Mouse (Mus musculus): ENCODE measurements around the gene Rhag. TPM values are rescaled to one million over a fixed set of nuclear protein-coding genes. Genes with fewer than 3 reads are reported as not detected.

Gene Rhag
- total and polyA plus RNA-seq, 2 experiments from 2014 or later: not detected

DNA sequence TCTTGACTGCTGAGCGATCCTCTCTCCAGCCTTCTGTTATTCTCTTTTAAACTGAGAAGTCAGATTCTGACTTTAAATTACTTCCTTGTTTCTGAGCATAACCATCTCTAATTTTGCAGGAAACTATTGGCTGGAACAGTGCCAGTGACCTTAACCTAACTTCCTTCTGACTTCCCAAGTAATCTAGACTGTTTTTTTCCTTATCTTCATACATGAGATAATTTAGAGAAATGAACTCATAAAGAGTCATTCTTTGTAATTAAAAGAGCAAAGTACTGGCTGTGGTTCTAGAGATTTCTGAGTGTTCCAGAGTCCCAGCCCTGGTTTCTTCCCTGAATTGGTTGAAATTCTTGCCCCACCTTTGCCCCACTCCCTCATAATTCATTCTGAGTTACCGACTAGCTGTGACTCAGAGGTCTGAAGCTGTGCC is 62.7 kb downstream of the Rhag start:
- Histone ChIP-seq H3K36me3 (ENCODE audit: insufficient read depth, low read length) (no peaks in the 10 kb centered on the region), H3K27ac (no peak overlapping the region), H3K4me3 (ENCODE audit: low read length) (no peak overlapping the region), H3K9ac (replicated peaks; ENCODE audit: low read length) (no peak overlapping the region), H3K4me1 (ENCODE audit: insufficient read depth, low read length) (no peaks in the 10 kb centered on the region), H3K4me2 (ENCODE audit: low read depth, low read length) (no peak overlapping the region), H3K27me3 (ENCODE audit: insufficient read depth, low read length) (no peaks in the 10 kb centered on the region), H3K9me3 (ENCODE audit: low read length) (no peaks in the 10 kb centered on the region)
- no peak for DNase-seq (ENCODE audit: low spot score)
- TF ChIP-seq CTCF (IDR thresholded peaks at IDR 0.05; ENCODE audit: low read depth): no peak
- WGBS: 51% methylated on average over 2 of the region's 2 CpGs
- ATAC-seq: no peak

DNA sequence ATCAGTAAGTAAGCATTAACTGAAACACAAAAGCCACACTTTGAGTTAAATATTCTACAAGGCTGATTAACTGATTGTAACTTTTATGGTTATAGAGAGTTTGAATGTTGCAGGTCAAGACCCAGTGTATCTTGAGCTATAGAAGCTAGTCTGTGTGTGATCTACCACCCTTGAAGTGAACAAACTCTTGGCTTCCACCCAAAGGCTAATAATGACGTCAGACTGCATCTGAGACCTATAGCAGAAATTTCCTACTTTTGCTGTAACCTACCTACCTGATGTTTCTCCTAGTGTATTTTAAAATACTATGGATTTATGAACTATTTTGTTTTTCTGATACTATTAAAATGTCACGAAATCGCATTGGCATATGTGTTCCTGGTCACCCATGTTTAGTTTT is 63.8 kb downstream of the Rhag start:
- 83% methylated on average over 3 of the region's 3 CpGs for WGBS

DNA sequence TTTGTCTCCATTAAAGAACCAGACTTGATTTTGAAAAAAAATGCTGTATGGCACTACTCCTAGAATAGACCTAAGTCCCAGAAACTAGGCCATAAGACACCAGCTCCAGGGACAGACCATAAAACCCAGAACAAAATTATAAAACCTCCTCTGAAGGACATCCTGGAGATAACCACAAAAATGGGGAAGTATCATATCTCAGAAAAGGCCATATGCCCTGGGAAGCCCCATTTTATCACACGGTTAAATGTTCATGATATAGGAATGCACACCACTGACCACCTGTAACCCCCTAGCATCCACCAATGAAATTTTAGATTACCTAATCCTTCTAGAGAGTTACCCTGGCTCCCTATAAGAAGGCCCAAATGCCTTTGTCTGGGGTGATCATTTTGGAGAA is 64.6 kb downstream of the Rhag start:
- TF ChIP-seq CTCF (IDR thresholded peaks at IDR 0.05; ENCODE audit: low read depth): no peak
- H3K9me3 ChIP-seq (ENCODE audit: low read length): no peaks in the 10 kb centered on the region
- H3K4me2 ChIP-seq (ENCODE audit: low read depth, low read length): no peak overlapping the region
- no peak overlapping the region for H3K4me3 ChIP-seq (ENCODE audit: low read length)
- DNase-seq (ENCODE audit: low spot score): no peak
- no peaks in the 10 kb centered on the region for H3K36me3 ChIP-seq (ENCODE audit: insufficient read depth, low read length)
- H3K4me1 ChIP-seq (ENCODE audit: insufficient read depth, low read length): peaks cover 7% of the 10 kb centered on the region; the same call in 1 of the 2 replicates
- H3K27me3 ChIP-seq (ENCODE audit: insufficient read depth, low read length): no peaks in the 10 kb centered on the region
- H3K27ac ChIP-seq: no peak overlapping the region
- 91% methylated on average over 1 of the region's 1 CpGs for WGBS
- H3K9ac ChIP-seq (replicated peaks; ENCODE audit: low read length): no peak overlapping the region
- ATAC-seq: no peak

More for the DNA sequence above, 63.8 kb downstream of the Rhag start:
- Histone ChIP-seq H3K27ac (no peak overlapping the region), H3K9me3 (ENCODE audit: low read length) (no peaks in the 10 kb centered on the region), H3K36me3 (ENCODE audit: insufficient read depth, low read length) (no peaks in the 10 kb centered on the region), H3K4me1 (ENCODE audit: insufficient read depth, low read length) (peaks cover 4% of the 10 kb centered on the region; the same call in 1 of the 2 replicates), H3K4me2 (ENCODE audit: low read depth, low read length) (no peak overlapping the region), H3K9ac (replicated peaks; ENCODE audit: low read length) (no peak overlapping the region), H3K4me3 (ENCODE audit: low read length) (no peak overlapping the region), H3K27me3 (ENCODE audit: insufficient read depth, low read length) (no peaks in the 10 kb centered on the region)
- ATAC-seq: no peak
- no peak for TF ChIP-seq CTCF (IDR thresholded peaks at IDR 0.05; ENCODE audit: low read depth)
- no peak for DNase-seq (ENCODE audit: low spot score)

GRCm38 (mm10) chr17:40877741-40878140 is 66.8 kb downstream of the Rhag start:
- no peak for DNase-seq (ENCODE audit: low spot score)
- no peak overlapping the region for H3K4me3 ChIP-seq (ENCODE audit: low read length)
- H3K4me1 ChIP-seq (ENCODE audit: insufficient read depth, low read length): peaks cover 7% of the 10 kb centered on the region; the same call in 1 of the 2 replicates
- H3K9ac ChIP-seq (replicated peaks; ENCODE audit: low read length): no peak overlapping the region
- 45% methylated on average over 3 of the region's 3 CpGs for WGBS
- no peaks in the 10 kb centered on the region for H3K9me3 ChIP-seq (ENCODE audit: low read length)
- TF ChIP-seq CTCF (IDR thresholded peaks at IDR 0.05; ENCODE audit: low read depth): no peak
- ATAC-seq: no peak
- H3K36me3 ChIP-seq (ENCODE audit: insufficient read depth, low read length): no peaks in the 10 kb centered on the region
- no peak overlapping the region for H3K27ac ChIP-seq
- H3K4me2 ChIP-seq (ENCODE audit: low read depth, low read length): no peak overlapping the region
- H3K27me3 ChIP-seq (ENCODE audit: insufficient read depth, low read length): no peaks in the 10 kb centered on the region

DNA sequence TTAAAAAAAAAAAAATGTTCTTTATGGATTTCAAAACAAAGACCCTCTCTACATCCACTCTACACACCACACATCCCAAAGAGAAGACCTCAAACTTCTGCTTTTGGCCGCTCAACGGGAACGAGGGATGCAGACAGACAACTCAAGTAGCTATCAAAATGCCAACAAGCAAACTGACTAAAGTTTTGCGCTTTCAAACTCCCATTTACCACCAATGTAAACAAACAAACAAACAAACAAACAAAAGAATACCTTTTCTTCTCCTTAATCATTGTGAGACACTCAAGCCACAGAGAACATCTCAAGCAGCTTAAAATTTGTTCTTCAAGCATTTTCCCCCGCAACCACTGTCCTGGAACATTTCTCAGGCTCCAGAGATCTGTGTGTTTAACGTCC is 68.6 kb downstream of the Rhag start:
- peak overlapping the region; percentile 91 for H3K4me2 ChIP-seq (ENCODE audit: low read depth, low read length)
- no peak overlapping the region for H3K27ac ChIP-seq
- no peak for DNase-seq (ENCODE audit: low spot score)
- H3K4me1 ChIP-seq (ENCODE audit: insufficient read depth, low read length): peaks cover 7% of the 10 kb centered on the region; the same call in 1 of the 2 replicates
- H3K9me3 ChIP-seq (ENCODE audit: low read length): no peaks in the 10 kb centered on the region
- no peak for TF ChIP-seq CTCF (IDR thresholded peaks at IDR 0.05; ENCODE audit: low read depth)
- H3K9ac ChIP-seq (replicated peaks; ENCODE audit: low read length): peak overlapping the region; percentile 48
- H3K36me3 ChIP-seq (ENCODE audit: insufficient read depth, low read length): no peaks in the 10 kb centered on the region
- H3K4me3 ChIP-seq (ENCODE audit: low read length): peak overlapping the region; percentile 55
- 10% methylated on average over 6 of the region's 6 CpGs for WGBS
- no peak for ATAC-seq
- H3K27me3 ChIP-seq (ENCODE audit: insufficient read depth, low read length): no peaks in the 10 kb centered on the region

DNA sequence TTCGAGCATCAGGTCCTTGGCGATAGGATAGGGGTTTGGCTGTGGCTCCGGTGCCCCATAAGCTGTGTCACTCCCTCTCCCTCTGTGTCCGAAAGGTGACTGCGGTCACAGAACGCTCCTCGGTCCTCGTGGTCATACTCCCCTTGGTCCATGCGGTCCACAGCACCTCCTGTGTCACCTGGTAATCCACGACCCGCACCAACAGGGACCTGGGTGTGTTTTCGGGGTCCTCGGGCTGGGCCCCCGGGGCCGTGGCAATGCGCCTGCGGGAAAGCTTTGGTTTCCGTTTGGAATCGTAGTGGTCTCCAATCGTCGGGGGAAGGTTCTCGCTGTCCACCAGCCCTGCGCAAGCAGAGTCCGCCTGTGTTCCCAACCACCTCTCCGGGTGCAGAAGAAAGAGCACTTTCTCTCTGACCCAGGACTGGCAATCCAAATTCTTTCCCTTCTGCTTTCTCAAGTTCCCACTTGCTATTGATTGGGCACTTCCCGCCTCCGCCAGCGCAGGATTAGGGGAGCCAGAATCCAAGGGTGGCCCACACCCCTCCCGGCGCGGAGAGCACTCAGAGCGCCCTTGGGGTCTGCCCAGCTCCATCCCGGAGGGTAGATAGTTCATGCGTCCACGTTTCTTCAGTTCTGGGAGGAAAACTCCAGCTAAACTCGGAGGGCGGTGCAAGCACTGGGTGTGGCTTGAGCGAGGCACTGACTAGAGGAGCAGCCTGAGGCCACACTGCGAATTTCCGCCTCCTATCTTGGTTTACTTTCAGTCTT is 69.2 kb downstream of the Rhag start, which contains the start of gene 9130008F23Rik:
Gene 9130008F23Rik (minus strand): TSS at position 636 of the 768 bp plus-strand sequence.
- Histone ChIP-seq H3K27me3 (ENCODE audit: insufficient read depth, low read length) (no peaks in the 10 kb centered on the region), H3K4me3 (ENCODE audit: low read length) (peak within 1 kb of the TSS; percentile 55), H3K36me3 (ENCODE audit: insufficient read depth, low read length) (no peaks in the 10 kb centered on the region), H3K9me3 (ENCODE audit: low read length) (no peaks in the 10 kb centered on the region), H3K9ac (replicated peaks; ENCODE audit: low read length) (peak within 1 kb of the TSS; percentile 48), H3K4me1 (ENCODE audit: insufficient read depth, low read length) (peaks cover 7% of the 10 kb centered on the region; the same call in 1 of the 2 replicates), H3K4me2 (ENCODE audit: low read depth, low read length) (peak within 1 kb of the TSS; percentile 91), H3K27ac (no peak within 1 kb of the TSS)
- peak; percentile 66 for ATAC-seq
- WGBS: under 1% methylated on average over 40 of the region's 40 CpGs
- peak; percentile 39 for DNase-seq (ENCODE audit: low spot score)
- no peak for TF ChIP-seq CTCF (IDR thresholded peaks at IDR 0.05; ENCODE audit: low read depth)

DNA sequence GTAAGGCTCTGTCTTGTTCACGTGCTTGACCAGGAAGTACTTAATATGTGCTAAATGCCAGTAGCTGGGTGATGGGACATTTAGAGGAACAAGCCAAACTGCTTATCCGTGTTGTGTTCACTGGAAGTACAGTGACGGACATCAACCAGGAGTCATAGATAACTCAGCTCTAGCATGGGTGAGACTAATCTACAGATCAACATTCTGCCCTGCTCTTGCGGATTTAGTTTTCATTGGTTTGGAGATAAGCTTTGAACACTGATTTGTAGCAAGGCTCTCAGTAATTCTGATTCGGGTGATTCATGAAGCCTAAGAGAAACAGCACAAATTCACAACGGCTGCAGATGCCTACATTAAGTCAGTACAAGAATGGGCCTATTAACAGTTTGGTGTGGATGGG is 71.2 kb downstream of the Rhag start:
- WGBS: 92% methylated on average over 6 of the region's 6 CpGs
- Histone ChIP-seq H3K4me2 (ENCODE audit: low read depth, low read length) (no peak overlapping the region), H3K27me3 (ENCODE audit: insufficient read depth, low read length) (no peaks in the 10 kb centered on the region), H3K27ac (no peak overlapping the region), H3K4me3 (ENCODE audit: low read length) (no peak overlapping the region), H3K9ac (replicated peaks; ENCODE audit: low read length) (no peak overlapping the region), H3K9me3 (ENCODE audit: low read length) (no peaks in the 10 kb centered on the region), H3K36me3 (ENCODE audit: insufficient read depth, low read length) (no peaks in the 10 kb centered on the region), H3K4me1 (ENCODE audit: insufficient read depth, low read length) (peaks cover 7% of the 10 kb centered on the region; the same call in 1 of the 2 replicates)
- DNase-seq (ENCODE audit: low spot score): no peak
- TF ChIP-seq CTCF (IDR thresholded peaks at IDR 0.05; ENCODE audit: low read depth): no peak
- no peak for ATAC-seq
